Mouse (Mus musculus) lung, embryonic 14.5 days (tissue): ENCODE measurements at regions not wholly inside any gene's neighbourhood (a gene's known extent, or its start where the extent isn't known, plus 50 kb on each side); places are given as distances from the start of the nearest gene placed in this dataset.

ENCODE experiments used
- ATAC-seq: fragments of 200-750 bp; cut with Nextera tagmentation; 2 replicates; pipeline ENCODE4 v1.8.0; 2017; ENCODE audit warnings: mild to moderate bottlenecking, moderate TSS enrichment, moderate library complexity; ENCODE audit not compliant: insufficient read depth
- DNase-seq: peaks from one replicate; pipeline ENCODE4 v3.0.0-alpha.2; 2015
- H3K27ac ChIP-seq: fragments of 300-500 bp; sonication (generic); 2 replicates; pipeline ENCODE4 v1.5.1; 2014; ENCODE audit warnings: low read depth, mild to moderate bottlenecking, moderate library complexity
- H3K27me3 ChIP-seq: fragments of 300-500 bp; sonication (generic); 2 replicates; pipeline ENCODE4 v1.6.1; 2014; ENCODE audit warnings: low read length, control low read depth; ENCODE audit not compliant: insufficient read depth
- H3K36me3 ChIP-seq: fragments of 300-500 bp; sonication (generic); 2 replicates; pipeline ENCODE4 v1.6.1; 2014; ENCODE audit warnings: control low read depth; ENCODE audit not compliant: insufficient read depth
- H3K4me1 ChIP-seq: fragments of 300-500 bp; sonication (generic); 2 replicates; pipeline ENCODE4 v1.6.1; 2014; ENCODE audit warnings: antibody characterized with exemption, control low read depth; ENCODE audit not compliant: insufficient read depth
- H3K4me2 ChIP-seq: fragments of 300-500 bp; sonication (generic); 2 replicates; pipeline ENCODE4 v1.6.1; 2014; ENCODE audit warnings: mild to moderate bottlenecking
- H3K4me3 ChIP-seq: fragments of 300-500 bp; sonication (generic); 2 replicates; pipeline ENCODE4 v1.5.1; 2014; ENCODE audit warnings: low read depth, low read length
- H3K9ac ChIP-seq: fragments of 300-500 bp; sonication (generic); 2 replicates; pipeline ENCODE4 v1.6.1; 2014
- H3K9me3 ChIP-seq: fragments of 300-500 bp; sonication (generic); 2 replicates; pipeline ENCODE4 v1.6.1; 2016; ENCODE audit warnings: low read depth, low read length, control low read depth
- CTCF ChIP-seq: IDR thresholded peaks from 2 replicates; pipeline ENCODE4 v1.5.1; 2016; ENCODE audit warnings: antibody characterized with exemption, low read depth
- WGBS: fragments of 180-500 bp; shearing (Covaris S2); extraction: QIAGEN DNeasy Blood & Tissue Kit; methylation state at CpG from one replicate; pipeline ENCODE4 v1.1.7; 2014; 5-methylcytosine and 5-hydroxymethylcytosine counted together

DNA sequence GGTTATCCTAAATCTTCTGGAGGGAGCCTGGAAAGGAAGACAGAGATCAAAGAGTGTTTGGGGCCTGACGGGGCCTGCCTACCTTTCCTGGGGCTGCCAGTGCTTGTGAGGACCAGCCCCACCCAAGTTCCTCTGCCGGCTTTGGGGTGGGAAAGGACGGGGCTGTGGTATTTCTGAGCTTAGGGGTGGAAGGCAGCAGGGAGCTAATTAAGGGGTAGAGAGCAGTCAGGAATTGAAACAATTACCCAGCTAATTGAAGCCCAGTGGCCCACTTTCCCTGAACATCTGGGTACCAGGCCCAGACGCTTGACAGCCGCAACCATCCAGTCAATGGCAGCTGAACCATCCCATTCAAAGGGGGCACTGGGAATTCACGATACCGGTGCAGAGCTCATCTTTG is 101.2 kb upstream of the Mycn start:
- Histone ChIP-seq H3K36me3 (no peaks in the 10 kb centered on the region), H3K4me3 (no peak overlapping the region), H3K4me2 (no peak overlapping the region), H3K9ac (no peak overlapping the region), H3K4me1 (no peaks in the 10 kb centered on the region), H3K27me3 (no peaks in the 10 kb centered on the region), H3K27ac (no peak overlapping the region), H3K9me3 (no peaks in the 10 kb centered on the region)
- WGBS, result 75% methylated on average over 7 of the region's 7 CpGs
- ATAC-seq (no peak), DNase-seq (no peak)
- TF ChIP-seq CTCF, result no peak

GRCm38 (mm10) chr12:13035108-13035741 is 93.5 kb upstream of the Mycn start:
- no peaks in the 10 kb centered on the region for H3K27me3 ChIP-seq
- ATAC-seq (no peak), DNase-seq (no peak)

DNA sequence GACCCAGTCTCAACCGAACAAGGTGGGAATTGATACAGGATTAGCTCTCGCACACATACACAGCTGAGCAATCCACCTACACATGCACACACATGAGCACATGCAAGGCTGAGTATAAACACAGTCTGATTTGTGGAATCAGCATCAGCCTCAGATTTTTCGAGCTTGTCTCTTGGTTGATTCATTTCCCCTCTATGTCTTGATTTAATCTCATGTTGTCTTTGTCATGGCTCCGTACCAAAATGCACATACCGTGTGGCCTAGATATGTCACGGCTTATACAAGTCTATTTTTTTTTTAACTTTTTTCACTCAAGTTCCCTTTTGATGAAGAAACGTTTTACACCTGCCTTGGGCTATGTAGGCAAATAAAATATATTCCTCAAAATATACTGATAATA is 88.6 kb upstream of the Mycn start:
- no peak for TF ChIP-seq CTCF
- no peak for DNase-seq
- 84% methylated on average over 7 of the region's 7 CpGs for WGBS
- Histone ChIP-seq H3K27ac (no peak overlapping the region), H3K36me3 (no peaks in the 10 kb centered on the region), H3K4me1 (no peaks in the 10 kb centered on the region), H3K9me3 (no peaks in the 10 kb centered on the region), H3K4me2 (no peak overlapping the region), H3K9ac (no peak overlapping the region), H3K4me3 (no peak overlapping the region), H3K27me3 (no peaks in the 10 kb centered on the region)
- no peak for ATAC-seq

More at GRCm38 (mm10) chr12:13035108-13035741, 93.5 kb upstream of the Mycn start:
- Histone ChIP-seq H3K9me3 (no peaks in the 10 kb centered on the region), H3K4me1 (no peaks in the 10 kb centered on the region), H3K9ac (no peak overlapping the region), H3K36me3 (no peaks in the 10 kb centered on the region), H3K4me3 (no peak overlapping the region), H3K27ac (no peak overlapping the region), H3K4me2 (no peak overlapping the region)
- 78% methylated on average over 5 of the region's 5 CpGs for WGBS
- no peak for TF ChIP-seq CTCF

- no peak for TF ChIP-seq CTCF
- no peaks in the 10 kb centered on the region for H3K36me3 ChIP-seq
- no peak overlapping the region for H3K4me2 ChIP-seq
- no peaks in the 10 kb centered on the region for H3K9me3 ChIP-seq
- no peak overlapping the region for H3K27ac ChIP-seq
- no peak overlapping the region for H3K4me3 ChIP-seq
- no peak overlapping the region for H3K9ac ChIP-seq
- DNase-seq (peak; percentile 74), ATAC-seq (no peak)
- no peaks in the 10 kb centered on the region for H3K4me1 ChIP-seq
- no peaks in the 10 kb centered on the region for H3K27me3 ChIP-seq
- 26% methylated on average over 3 of the region's 3 CpGs for WGBS
These were observed 86.4 kb upstream of the Mycn start for GRCm38 (mm10) chr12:13028086-13028485.

DNA sequence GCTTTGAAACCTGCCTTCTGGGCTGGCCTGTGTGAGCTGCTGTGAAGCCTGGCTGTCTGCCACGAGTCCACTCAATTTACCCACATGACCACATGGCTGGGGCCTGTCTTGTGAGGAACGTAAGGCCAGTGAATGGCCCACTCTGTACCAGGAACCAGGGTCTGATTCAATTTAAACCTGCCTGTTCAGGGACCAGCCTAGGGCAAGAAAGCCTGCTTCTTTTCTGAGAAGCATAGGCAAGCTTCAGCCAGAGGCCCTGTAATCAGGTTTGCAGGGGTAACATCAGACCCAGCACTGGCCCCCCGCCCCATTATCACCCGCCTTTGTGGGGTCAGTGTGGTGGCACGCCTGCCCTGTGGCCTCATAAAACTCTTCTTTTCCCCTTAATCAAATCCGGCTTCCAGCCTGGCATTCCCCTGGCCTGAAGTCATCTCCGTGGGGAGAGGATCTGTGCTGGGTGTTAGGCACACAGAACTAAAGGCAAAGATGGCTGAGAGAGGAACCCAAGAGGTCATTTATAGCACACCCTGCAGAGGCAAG is 84.4 kb upstream of the Mycn start:
- Histone ChIP-seq H3K27me3 (no peaks in the 10 kb centered on the region), H3K4me2 (no peak overlapping the region), H3K27ac (no peak overlapping the region; the same call in 1 of the 2 replicates), H3K4me3 (no peak overlapping the region), H3K4me1 (no peaks in the 10 kb centered on the region), H3K9me3 (no peaks in the 10 kb centered on the region), H3K9ac (no peak overlapping the region), H3K36me3 (no peaks in the 10 kb centered on the region)
- 39% methylated on average over 7 of the region's 7 CpGs for WGBS
- DNase-seq (peak; percentile 84), ATAC-seq (peak; percentile 93)
- TF ChIP-seq CTCF, result no peak

DNA sequence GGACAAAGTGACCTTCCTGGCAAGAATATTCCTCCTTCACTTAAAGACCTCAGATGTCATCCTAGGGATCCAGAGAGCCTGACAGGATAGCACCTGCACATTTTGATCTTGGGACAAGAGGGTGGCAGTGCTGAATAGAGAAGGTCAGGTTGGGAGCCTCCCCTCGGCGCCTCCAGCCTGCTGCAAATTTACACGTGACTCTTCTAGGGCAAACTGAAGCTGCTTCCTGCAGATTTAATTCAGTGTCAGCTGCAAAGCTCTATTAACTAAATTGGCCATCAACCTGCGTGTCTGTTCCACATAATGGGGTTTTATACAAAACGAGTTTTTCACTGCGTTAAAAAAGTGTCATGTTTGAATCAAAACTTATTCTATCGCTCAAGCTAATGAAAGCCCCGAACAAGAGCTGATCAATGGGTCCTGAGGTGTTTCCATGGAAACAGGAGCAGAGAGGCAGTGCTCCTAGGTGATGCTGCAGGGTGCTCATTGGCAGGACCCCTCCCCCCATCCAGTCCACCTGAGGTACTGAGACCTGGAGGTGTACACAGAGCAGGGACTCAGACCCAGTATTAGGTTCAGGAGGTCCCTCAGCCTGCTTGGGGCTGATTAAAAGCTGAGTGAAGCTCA is 82.6 kb upstream of the Mycn start:
- Histone ChIP-seq H3K27me3 (no peaks in the 10 kb centered on the region), H3K4me2 (no peak overlapping the region), H3K27ac (no peak overlapping the region), H3K4me3 (no peak overlapping the region), H3K9ac (no peak overlapping the region), H3K4me1 (no peaks in the 10 kb centered on the region), H3K36me3 (no peaks in the 10 kb centered on the region), H3K9me3 (no peaks in the 10 kb centered on the region)
- DNase-seq, result no peak
- WGBS, result 76% methylated on average over 8 of the region's 8 CpGs
- ATAC-seq, result no peak
- no peak for TF ChIP-seq CTCF

DNA sequence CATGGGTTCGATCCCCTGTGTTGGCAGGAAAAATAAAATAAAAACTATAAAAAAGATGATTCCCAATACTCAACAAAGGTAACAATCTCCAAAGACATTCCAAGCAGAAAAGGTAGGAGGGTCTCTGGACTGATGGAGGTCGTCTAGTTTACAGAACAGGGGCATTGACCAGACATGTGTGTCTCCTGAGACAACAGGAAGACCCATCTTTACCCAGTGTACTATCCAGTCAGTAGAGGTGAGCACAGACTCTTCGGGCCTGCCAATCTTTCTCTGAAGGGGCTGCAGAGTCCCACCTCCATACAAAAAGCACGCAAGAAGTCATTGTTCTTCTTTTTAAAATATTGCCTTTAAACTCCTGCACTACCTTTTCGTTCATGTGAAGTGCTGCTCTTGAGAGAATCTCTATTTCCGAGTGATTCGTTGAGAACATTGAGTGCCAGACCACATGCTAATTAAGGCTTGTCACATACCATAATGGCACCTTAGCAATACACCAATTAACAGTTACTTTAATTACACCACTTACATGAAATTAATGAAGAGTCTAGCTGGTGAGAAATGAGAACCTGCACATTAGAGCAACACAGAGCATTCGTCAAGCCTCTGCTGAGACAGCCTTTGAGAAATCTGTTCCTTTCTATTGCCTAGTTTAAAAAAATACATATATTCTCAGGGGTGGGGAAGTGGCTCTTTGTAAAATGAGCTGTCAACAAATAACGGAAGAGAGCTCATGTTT is 69.5 kb upstream of the Mycn start:
- H3K27me3 ChIP-seq, result no peaks in the 10 kb centered on the region
- no peak for TF ChIP-seq CTCF
- H3K4me1 ChIP-seq, result no peaks in the 10 kb centered on the region
- no peak overlapping the region for H3K27ac ChIP-seq
- H3K4me3 ChIP-seq, result no peak overlapping the region
- DNase-seq (no peak), ATAC-seq (no peak)
- H3K4me2 ChIP-seq, result no peak overlapping the region
- no peak overlapping the region for H3K9ac ChIP-seq
- 77% methylated on average over 9 of the region's 9 CpGs for WGBS
- no peaks in the 10 kb centered on the region for H3K36me3 ChIP-seq
- no peaks in the 10 kb centered on the region for H3K9me3 ChIP-seq
